Mouse (Mus musculus) adrenal gland, adult 2 months (tissue): ENCODE data around the gene Vps8. TPM values are rescaled to one million over a fixed set of nuclear protein-coding genes. Genes with fewer than 3 reads are reported as not detected.
"Not testable (repeated sequence)": the region's sequence is repeated elsewhere in the genome, so short reads cannot be mapped to it uniquely, and the experiment has no call there.

Source experiments
- DNase-seq: peaks from one replicate; pipeline ENCODE4 v3.0.0; 2021
- polyA plus RNA-seq: library from polyadenylated mRNA; depleted of rRNA; stranded (reverse); fragments of >200 nt; gene quantifications from 2 replicates; pipeline ENCODE4 v1.2.3, GENCODE M21; 2012; rRNA removed
- total RNA-seq, 2 experiments: library from RNA; stranded (reverse); gene quantifications; 2 replicates each; pipeline ENCODE4 v1.2.3; 2021

The Vps8 gene
- total and polyA plus RNA-seq, 3 experiments = 23.1 to 27.1 (median 23.6) TPM

- DNase-seq = no peak
Observed at GRCm38 (mm10) chr16:21665423-21665986, 242.6 kb downstream of the Vps8 start.

DNA sequence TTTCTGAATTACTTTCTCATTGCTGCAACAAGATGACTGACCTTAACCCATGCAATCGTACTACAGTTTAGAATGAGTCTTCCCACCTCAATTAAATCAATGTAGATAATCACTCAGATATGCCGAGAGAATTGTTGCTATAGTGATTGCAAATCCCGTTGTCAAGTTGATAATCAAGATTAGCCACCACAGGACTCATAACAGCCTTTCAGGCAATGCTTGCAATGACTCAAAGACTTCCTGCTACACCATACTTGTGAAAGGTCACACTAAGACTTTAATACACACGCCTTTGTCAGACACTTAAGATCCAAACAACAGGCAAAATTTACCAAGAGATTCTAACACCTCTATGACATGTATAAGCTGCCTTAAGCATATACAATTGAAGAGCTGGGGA is 249.0 kb downstream of the Vps8 start:
- DNase-seq = no peak

GRCm38 (mm10) chr16:21673046-21673445 is 250.1 kb downstream of the Vps8 start:
- DNase-seq = not testable (repeated sequence)

GRCm38 (mm10) chr16:21673651-21674050 is 250.7 kb downstream of the Vps8 start:
- not testable (repeated sequence) for DNase-seq

DNA sequence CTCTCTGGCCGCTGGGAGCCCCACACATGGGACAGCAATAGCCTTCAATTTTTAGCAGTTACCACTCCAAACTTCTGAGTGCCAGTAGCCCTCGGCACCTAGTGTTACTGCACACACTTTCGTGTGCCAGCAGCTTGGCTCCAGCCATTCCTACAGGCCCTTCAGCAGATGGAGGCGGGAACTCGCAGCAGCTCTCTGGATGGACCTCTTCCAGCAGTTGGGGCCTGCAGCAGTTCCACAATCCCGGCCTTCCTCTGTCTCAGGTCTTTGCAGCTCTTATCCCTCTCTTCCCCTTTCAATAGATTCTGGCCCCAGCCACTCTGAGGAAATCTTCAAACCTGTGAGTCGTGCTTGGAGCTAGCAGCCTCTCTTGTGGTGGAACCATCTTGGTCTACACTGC is 253.9 kb downstream of the Vps8 start:
- no peak for DNase-seq

DNA sequence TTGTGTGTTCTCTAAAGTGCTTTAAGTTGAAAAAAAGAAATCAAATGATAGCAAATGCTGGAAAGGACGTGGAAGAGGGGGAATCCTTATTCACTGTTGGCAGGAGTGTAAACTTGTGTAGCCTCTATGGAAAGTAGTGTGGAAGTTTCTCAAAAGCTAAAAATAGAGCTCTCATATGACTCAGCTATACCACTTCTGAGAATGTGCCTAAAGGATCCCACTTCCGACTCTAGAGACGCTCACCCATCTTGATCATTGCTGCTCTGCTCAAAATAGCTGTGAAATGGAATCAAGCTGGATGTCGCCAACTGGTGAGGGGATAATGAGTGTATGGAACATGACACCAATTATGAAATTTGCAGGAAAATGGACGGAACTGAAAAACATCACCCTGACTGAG is 264.5 kb downstream of the Vps8 start:
- DNase-seq = no peak

GRCm38 (mm10) chr16:21689141-21689540 is 266.2 kb downstream of the Vps8 start:
- DNase-seq = no peak

DNA sequence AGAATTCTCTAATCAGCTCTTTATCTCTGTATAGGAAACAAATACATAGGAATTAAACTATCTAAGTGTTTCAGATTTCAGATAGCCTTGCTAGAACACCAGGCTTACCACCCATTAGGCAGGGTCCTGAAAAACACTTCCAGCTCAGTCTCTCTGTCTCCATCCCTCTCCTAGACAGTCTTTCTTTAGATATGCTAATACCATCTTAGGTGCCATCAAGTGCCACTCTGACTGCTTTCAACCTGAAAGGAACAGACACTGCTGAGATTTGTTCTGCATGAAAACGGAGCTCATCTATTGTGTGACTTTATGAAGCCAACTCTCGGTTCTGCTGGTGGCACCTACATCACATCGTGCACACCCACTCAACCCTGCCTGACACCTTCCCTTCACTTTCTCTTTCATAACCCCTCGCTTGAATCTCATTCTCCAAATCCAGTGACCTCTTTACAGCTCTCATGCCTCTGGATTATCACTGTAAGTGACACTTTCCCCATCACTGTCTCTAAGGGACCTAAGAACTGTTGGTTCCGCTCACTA is 267.4 kb downstream of the Vps8 start:
- no peak for DNase-seq

- no peak for DNase-seq
Observed at GRCm38 (mm10) chr16:21693981-21694462, 271.1 kb downstream of the Vps8 start.

Other genes with a start within 250 kb of the Vps8 start
- gene Ephb3, start 218.4 kb upstream of the Vps8 start, total RNA-seq = 1 to 10 TPM in 1 of 2 experiments, under 1 TPM in 1; 0.78 to 1.8 TPM
- gene Ephb3, start 218.4 kb upstream of the Vps8 start, polyA plus RNA-seq = 2.9 and 3.5 TPM in 2 replicates